Mouse (Mus musculus) Patski (cell line): Measurements from ENCODE around the gene Daam1. TPM values are rescaled to one million over a fixed set of nuclear protein-coding genes. Genes with fewer than 3 reads are reported as not detected.

Experiments used
- ATAC-seq: fragments of 100-300 bp; one replicate; pipeline ENCODE4 v1.8.0; 2021
- CTCF ChIA-PET: fragments of 350-600 bp; sonication (Branson Sonifier 250); formaldehyde crosslinking; loops from one replicate; lab custom pipeline; 2022; ENCODE audit warnings: inconsistent platforms; lab: Charles Lee
- POLR2A ChIA-PET: fragments of 350-600 bp; sonication (Branson Sonifier 250); formaldehyde crosslinking; loops from one replicate; lab custom pipeline; 2022; ENCODE audit warnings: antibody characterized with exemption, inconsistent platforms; lab: Charles Lee
- DNase-seq: peaks from one replicate; pipeline ENCODE4 v3.0.0-alpha.2; 2011; ENCODE audit warnings: low read depth, low spot score
- H3K27me3 ChIP-seq: fragments of 371-371 bp; one replicate; pipeline ENCODE4 v1.5.1; 2021
- CTCF ChIP-seq: fragments of 100-300 bp; IDR thresholded peaks from one replicate; pipeline ENCODE4 v1.5.1; 2021
- in situ Hi-C: fragments of 300-500 bp; cut with MboI; formaldehyde crosslinking; loops from 3 replicates; pipeline ENCODE4 v1.11.1; 2018; ENCODE audit warnings: low pct_unique_long_range_greater_than_20kb, mixed read lengths
- polyA plus RNA-seq: library from polyadenylated mRNA; unstranded; gene quantifications from one replicate; pipeline ENCODE4 v1.2.3, GENCODE M21; 2021

The Daam1 gene
- polyA plus RNA-seq, 1 experiment from 2014 or later, result 12.9 TPM

DNA sequence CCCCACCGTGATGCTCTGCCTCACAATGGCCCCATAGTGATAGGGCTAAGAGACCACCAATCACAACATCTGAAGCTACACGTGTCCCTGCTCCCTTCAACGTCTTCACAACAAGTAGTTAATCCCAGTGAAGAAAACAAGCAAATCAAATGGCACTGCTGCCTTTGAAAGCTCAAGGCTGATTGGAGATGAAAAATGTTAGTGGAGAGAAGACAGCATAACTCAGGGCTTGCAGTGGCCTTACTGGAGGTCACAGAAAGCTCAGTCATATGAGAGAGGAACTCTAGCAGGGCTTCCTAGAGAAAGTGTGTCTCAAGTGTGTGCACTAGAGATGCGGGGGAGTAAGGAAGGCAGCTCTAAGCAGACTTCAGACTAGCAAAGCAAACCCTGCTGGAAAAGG lies 131.7 kb downstream of the Daam1 start:
- ATAC-seq (no peak), DNase-seq (no peak)
- no peaks in the 10 kb centered on the region for H3K27me3 ChIP-seq
- TF ChIP-seq CTCF, result no peak
- POLR2A ChIA-PET, result no interaction called here
- in situ Hi-C loops, result no loop called here
- CTCF ChIA-PET, result no interaction called here

DNA sequence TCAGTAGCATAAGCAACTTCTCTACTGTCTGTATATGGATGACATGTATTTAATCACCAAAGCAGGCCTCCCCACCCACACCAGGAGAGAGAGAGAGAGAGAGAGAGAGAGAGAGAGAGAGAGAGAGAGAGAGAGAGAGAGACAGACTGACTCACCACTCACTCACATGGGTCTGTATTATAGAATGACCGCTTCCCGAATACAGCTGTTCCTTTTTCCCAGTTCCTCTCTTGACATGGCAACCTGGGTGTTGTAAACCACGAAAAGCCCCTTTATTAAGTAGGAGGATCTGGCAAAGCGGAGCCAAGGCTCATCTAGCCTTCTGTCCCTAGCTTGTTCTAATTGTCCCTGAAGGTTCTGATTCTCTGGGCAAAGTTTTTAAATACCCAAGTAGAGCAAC lies 137.7 kb downstream of the Daam1 start:
- ChIA-PET CTCF (no interaction called here), POLR2A (interaction anchor here (0.6 kb wide), 1 partner anchor 11 kb away, joined by 3 read pairs; no protein-coding TSS in a partner anchor)
- H3K27me3 ChIP-seq, result no peaks in the 10 kb centered on the region
- no peak for TF ChIP-seq CTCF
- in situ Hi-C loops, result no loop called here
- ATAC-seq (no peak), DNase-seq (no peak)

GRCm38 (mm10) chr12:71969022-71969421 lies 138.1 kb downstream of the Daam1 start:
- TF ChIP-seq CTCF, result no peak
- POLR2A ChIA-PET, result no interaction called here
- DNase-seq, result no peak
- in situ Hi-C loops, result no loop called here
- CTCF ChIA-PET, result no interaction called here
- H3K27me3 ChIP-seq, result no peaks in the 10 kb centered on the region
- ATAC-seq, result no peak

DNA sequence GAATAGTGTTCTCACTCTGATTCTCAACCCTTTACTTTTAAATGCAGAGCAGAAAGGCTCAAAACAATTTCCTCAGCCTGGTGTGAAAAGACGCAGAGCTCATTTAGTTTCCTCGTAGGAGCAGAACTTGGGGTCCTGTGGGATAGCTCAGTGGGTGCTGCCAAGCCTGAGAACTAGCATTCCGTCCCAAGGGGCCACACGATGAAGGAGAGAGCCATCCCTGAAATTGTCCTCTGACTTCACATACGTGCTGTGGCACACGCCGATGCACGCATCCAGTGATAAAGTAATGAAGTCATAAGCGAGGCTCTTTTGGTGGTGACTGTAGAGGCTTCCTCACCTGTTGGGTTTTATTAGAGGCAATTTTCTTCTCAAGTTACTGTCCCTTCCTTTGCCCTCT lies 138.6 kb downstream of the Daam1 start:
- TF ChIP-seq CTCF, result no peak
- ATAC-seq (no peak), DNase-seq (no peak)
- H3K27me3 ChIP-seq, result no peaks in the 10 kb centered on the region
- CTCF ChIA-PET, result no interaction called here
- in situ Hi-C loops, result no loop called here
- POLR2A ChIA-PET, result no interaction called here

DNA sequence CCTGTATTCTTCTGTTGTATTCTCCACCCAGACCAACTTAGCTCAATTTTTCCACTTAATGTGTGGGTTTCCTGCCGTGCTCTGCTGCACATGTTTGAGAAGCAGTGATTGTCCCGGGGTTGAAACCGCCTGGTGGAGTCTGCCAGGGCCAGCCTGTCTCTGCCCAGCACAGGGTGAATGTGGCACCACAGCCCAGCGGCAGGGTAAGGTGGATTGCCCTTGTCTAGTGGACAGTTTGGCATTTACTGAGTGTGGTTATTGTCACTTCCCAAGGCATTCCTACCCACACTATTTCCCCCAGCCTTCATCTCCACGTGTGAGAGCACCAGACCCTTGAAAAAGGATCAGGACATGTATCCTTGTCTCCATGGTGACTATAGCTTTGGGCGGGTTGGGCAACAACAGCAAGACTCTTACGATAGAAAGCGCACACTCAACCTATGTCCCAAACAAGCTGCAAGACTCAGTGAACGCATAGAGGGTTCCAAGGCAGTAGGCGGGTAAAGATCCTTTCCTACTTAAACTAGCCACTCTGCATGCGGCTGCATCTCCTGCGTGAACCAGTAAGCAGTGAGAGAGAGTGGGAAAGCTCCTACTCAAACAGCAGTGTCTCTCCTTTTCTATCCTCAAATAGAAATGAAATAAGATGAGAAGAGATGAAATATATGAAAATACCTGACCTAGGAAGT lies 139.2 kb downstream of the Daam1 start:
- no peaks in the 10 kb centered on the region for H3K27me3 ChIP-seq
- DNase-seq (no peak), ATAC-seq (no peak)
- in situ Hi-C loops, result no loop called here
- POLR2A ChIA-PET, result no interaction called here
- CTCF ChIA-PET, result no interaction called here
- TF ChIP-seq CTCF, result no peak

- CTCF ChIA-PET, result interaction anchor here (1.0 kb wide), 1 partner anchor 10 kb away, joined by 3 read pairs; no protein-coding TSS in a partner anchor
- in situ Hi-C loops, result no loop called here
- H3K27me3 ChIP-seq, result no peaks in the 10 kb centered on the region
- ATAC-seq, result no peak
- POLR2A ChIA-PET, result interaction anchor here (1.0 kb wide), 1 partner anchor 16 kb away, joined by 3 read pairs; no protein-coding TSS in a partner anchor
- TF ChIP-seq CTCF, result no peak
- no peak for DNase-seq
Observed at GRCm38 (mm10) chr12:71970791-71971654, 140.1 kb downstream of the Daam1 start.

DNA sequence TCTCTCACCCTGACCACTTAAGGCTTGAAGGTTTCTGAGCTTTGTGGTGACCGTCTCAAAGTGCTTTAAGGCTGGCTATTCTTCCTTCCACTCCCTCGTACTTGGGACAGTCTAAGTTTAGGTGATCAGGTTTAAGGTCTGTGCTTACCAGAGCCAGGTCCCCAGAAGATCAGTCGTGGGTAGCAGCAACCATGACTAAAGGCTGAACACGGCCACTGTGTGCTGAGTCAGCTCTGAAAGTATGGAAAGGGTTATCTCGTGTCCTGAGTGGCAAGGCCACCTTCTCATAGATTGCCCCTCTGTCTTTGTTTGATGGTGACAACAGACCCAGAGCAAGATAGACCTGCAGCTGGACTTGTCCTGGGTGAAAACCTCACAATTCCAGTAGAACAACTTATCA lies 141.2 kb downstream of the Daam1 start:
- ATAC-seq (no peak), DNase-seq (no peak)
- H3K27me3 ChIP-seq, result no peaks in the 10 kb centered on the region
- TF ChIP-seq CTCF, result no peak
- ChIA-PET CTCF (interaction anchor here (1.0 kb wide), 1 partner anchor 11 kb away, joined by 3 read pairs; no protein-coding TSS in a partner anchor), POLR2A (interaction anchor here (0.5 to 1.5 kb wide), 2 partner anchors 14 to 1489 kb away, joined by 3 to 8 read pairs; no protein-coding TSS in a partner anchor)
- in situ Hi-C loops, result no loop called here

DNA sequence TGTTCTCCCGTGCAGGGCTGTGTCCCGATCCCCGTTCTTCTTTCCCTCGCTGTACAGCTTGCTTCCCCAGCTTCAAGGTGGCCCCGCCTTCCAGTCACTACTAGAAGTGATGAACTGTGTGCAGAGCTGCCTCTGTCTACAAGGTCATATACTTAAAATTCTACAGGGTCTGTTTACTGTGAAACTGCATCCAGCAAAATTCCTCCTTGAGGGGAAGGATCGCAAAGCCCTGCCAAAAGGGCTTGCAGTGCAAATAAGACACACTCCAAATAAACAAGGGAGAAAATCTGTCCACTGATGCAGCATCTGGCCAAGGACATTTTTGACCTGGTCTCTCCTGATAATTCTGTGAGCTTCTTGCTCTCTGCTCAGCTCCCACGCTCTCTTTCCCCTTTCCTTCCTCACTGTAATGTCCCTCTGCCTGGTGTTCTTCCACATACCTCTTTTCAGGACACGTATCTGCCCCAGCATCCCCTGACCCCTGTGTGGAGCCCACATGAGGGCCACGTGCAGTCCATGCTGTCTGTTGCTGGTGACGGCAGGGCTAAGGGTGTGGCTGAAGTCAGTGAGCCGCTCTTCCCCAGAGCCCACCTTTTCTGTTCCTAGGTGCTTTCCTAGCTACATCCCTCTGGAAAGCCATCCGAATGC lies 141.9 kb downstream of the Daam1 start:
- TF ChIP-seq CTCF, result no peak
- POLR2A ChIA-PET, result interaction anchor here (0.5 to 1.5 kb wide), 2 partner anchors 13 to 1489 kb away, joined by 3 to 8 read pairs; no protein-coding TSS in a partner anchor

GRCm38 (mm10) chr12:71973577-71973976 lies 142.7 kb downstream of the Daam1 start:
- POLR2A ChIA-PET, result interaction anchor here (0.6 to 1.5 kb wide), 2 partner anchors 13 to 22 kb away, joined by 3 to 6 read pairs; no protein-coding TSS in a partner anchor
- H3K27me3 ChIP-seq, result no peaks in the 10 kb centered on the region
- in situ Hi-C loops, result no loop called here
- CTCF ChIA-PET, result no interaction called here
- TF ChIP-seq CTCF, result no peak
- no peak for DNase-seq
- no peak for ATAC-seq

More for the DNA sequence above, 141.9 kb downstream of the Daam1 start:
- in situ Hi-C loops, result no loop called here
- ATAC-seq (no peak), DNase-seq (no peak)
- CTCF ChIA-PET, result no interaction called here
- H3K27me3 ChIP-seq, result no peaks in the 10 kb centered on the region

DNA sequence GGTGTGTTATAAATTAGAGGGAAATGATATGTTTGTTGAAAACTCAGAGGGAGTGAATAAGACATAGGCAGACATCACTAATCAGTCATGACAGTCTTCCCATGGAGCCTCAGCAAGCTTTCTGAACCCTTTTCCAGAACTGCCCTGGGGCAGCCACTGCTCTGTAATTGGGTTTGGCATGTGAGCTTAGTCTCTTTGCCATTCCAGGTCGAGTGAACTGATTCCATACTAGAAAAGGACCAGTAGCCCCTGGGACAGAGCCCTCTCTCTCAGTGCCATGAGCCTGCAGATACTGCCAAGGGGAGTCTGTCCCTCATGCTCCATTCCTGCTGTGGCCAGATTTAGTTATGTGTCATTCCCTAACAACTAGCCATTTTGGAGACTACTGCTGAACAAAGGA lies 144.7 kb downstream of the Daam1 start:
- no peak for TF ChIP-seq CTCF
- in situ Hi-C loops, result no loop called here
- POLR2A ChIA-PET, result no interaction called here
- CTCF ChIA-PET, result interaction anchor here (1.3 to 2.2 kb wide), 3 partner anchors 11 to 109 kb away, joined by 3 to 7 read pairs (median 3); no protein-coding TSS in a partner anchor
- no peaks in the 10 kb centered on the region for H3K27me3 ChIP-seq
- DNase-seq (no peak), ATAC-seq (no peak)
